Mouse (Mus musculus) retina, adult 2 months (tissue): ENCODE results near the gene Vegfb.
"Not testable (repeated sequence)": the region's sequence is repeated elsewhere in the genome, so short reads cannot be mapped to it uniquely, and the experiment has no call there.

Experiments
- DNase-seq: peaks from one replicate; pipeline ENCODE4 v3.0.0-alpha.2; 2012; ENCODE audit warnings: low read depth, low spot score

The Vegfb gene

DNA sequence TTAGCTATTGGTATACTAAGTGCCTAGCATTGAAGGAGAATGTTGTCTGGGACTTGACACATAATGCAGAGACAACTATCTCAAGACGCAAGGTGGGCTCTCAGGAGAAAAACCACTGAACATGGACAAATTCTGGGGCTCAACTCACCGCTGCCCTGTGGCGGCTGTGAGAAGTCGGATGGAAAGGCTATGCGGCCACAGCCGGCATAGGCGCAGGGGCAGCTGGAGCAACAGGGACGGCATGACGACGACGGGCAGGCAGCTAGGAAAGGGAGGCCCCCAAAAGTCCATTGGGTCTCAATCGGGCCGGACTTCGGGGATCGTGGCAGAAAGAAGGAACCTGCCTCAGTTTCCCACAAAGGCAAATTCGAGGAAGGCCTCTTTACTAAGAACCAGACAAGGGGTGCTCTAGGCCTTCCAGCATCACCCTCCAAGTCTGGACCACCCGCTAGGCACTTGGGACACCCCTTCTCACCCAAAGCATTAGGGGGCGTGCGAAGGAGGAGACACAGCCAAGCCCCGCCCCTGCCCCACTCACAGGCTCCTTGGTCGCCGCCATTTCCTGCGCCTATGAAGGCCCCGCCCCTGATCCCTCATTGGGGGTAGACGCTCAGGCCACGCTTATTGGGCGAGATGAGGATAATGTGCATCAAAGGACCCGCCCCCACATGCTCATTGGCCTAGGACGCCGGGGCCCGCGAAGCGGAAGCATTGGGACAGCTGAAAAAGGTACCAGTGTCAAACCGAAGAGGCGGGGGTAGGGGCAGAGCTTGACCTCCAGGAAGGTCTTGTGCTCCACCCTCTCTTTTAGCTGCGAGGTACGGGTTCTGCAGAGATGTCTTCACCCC is 4.8 kb upstream of the Vegfb start, which contains the start of gene Dnajc4:
Gene Dnajc4 (minus strand): TSS at position 562 of the 848 bp plus-strand sequence.
- peak; percentile 83 for DNase-seq

DNA sequence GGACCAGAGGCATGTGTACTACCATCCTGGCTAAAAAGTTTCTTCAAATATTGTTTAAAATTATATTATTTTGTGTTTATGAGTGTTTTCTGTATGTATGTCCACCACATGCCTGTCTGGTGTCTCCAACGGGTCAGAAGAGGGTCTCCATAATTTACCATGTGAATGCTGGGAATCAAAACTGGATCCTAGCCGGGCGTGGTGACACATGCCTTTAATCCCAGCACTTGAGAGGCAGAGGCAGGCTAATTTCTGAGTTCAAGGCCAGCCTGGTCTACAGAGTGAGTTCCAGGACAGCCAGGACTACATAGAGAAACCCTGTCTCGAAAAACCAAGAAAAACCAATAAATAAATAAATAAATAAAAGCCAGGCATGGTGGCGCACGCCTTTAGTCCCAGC is 3.7 kb upstream of the Vegfb start:
- not testable (repeated sequence) for DNase-seq

DNA sequence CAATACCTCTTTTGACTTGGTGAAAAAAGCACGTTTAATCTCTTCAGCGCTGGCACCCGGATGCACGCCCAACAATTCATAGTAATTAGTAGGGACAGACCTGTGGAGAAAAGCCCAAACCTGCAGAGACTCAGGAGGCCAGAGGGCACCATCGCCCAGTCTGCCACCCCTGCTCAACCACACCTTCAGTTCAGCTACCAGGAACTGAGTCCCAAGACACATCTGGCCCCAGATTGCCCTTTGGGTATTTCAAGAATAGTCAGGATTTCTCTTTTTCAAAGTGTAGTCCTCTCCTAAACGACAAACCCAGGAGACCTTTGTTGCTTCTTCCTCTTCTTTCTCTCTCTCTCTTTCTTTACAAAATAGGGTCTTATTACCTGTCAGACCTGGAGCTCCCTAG is 3.3 kb upstream of the Vegfb start:
- no peak for DNase-seq

DNA sequence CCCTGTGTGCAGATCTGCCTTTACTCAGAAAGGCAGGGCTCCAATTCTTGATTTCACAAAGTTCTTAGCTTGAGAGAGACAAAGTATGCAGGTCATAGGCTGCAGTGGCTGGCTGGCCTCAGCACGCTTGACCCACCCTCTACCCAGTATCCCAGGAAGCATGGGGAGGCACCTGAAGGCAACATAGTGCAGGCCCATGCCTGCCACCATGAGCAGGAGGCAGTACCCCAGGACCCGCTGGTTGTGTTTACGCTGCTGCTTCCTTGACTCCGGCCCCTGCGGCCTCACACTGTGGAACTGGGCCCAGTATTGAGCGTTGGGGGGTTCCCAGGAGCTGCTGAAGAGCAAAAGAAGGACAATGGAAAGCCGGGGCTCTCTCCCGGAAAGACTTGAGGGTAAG is 1.8 kb upstream of the Vegfb start:
- DNase-seq, result no peak

DNA sequence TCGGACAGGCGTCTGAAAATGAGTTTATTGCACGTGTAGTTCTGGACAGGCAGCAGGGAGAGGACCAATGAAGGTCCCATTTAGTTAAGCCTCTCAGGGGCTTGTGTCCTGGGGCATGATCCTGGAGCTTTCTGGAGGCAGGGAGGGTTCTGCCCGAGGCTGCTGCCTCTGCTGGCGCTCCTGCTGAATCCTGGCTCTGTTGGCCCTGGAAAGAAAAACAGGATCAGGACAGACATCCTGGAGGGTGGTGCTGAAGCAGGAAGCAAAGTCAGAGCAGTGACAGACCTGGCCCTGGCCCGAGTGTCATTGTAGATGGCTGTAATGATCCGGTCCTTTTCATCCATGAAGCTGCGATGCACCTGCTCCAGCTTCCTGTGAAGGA is 444 bp upstream of the Vegfb start:
- no peak for DNase-seq

DNA sequence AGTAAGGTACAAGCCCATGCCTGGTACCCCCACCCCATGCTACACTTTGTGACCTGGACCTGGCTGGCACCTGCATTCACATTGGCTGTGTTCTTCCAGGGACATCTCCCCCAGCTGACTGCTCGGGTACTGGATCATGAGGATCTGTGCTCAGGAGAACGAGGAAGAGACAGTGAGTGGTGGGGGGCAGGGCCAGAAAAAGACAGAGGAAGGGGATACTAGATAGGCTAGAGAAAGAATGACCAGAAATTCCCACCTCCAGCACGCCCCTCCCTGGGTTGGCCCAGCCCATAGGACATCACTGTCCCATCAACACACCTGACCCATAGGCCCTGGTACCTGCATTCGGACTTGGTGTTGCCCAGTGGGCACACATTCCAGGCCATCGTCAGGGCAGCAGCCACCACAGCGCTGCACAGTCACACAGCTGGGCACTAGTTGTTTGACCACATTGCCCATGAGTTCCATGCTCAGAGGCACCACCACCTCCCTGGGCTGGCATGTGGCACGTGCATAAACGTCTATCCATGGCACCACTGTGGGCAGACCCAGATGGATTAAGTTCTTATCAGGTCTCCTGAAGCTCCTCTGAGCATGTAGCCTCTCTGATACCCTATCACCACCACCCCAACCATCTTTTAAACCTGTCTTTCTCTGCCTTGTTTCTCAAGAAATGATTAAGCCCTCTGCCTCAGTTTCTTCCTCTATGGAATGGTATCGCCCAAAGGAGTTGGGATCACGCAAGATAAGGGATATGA is 1.3 kb downstream of the Vegfb start:
- DNase-seq, result no peak

DNA sequence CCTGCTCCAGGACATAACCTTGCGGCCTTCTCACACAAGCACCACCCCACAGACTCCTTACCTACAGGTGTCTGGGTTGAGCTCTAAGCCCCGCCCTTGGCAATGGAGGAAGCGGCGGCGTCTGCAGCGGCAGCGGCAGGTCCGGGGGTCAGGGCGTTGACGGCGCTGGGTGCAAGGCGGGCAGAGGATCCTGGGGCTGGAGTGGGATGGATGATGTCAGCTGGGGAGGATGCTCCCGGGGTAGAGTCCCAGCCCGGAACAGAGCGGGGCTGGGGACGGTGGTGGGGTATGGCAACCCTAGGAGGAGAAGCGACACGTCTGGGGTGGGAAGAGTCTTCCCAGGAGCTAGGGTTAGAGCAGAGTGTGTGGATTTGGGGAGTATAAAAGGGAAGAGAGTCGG is 2.2 kb downstream of the Vegfb start:
- DNase-seq, result no peak

DNA sequence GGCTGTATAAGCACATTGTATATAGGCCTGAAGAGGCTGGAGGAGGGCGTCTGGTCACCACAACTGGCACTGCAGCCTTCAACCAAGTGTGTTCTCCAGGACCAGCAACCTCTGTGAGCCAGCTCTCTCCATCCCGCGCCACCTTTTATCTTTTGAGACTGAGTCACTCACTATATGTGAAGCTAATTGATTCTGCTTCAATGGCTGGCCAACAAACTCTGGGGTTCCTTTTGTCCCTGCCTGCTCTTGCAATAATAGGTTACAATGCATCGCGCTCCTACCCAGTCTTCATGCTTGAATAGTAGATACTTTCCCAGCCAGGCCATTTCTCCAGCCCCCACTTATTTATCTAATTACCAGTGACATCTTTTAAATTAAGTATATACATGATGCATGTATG is 3.8 kb downstream of the Vegfb start:
- no peak for DNase-seq

DNA sequence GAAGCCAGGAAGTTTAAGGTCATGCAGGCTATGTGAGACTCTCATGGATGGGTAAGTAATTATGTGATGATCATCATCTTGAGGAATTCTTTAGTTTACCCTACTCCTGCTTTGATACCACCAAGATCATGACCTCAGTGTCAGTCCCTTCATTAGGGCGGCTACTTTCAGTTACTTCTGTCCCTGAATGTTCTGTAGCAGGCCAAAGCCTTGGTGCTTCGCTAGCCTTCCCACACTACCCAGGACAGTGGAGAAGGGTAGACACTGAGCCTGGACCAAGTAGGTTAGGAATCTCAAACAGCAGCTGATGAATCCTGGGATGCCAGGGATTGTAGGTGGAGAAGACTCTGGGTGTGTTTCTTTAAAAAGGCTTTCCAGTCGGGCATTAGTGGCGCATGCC is 6.0 kb downstream of the Vegfb start:
- DNase-seq, result no peak

DNA sequence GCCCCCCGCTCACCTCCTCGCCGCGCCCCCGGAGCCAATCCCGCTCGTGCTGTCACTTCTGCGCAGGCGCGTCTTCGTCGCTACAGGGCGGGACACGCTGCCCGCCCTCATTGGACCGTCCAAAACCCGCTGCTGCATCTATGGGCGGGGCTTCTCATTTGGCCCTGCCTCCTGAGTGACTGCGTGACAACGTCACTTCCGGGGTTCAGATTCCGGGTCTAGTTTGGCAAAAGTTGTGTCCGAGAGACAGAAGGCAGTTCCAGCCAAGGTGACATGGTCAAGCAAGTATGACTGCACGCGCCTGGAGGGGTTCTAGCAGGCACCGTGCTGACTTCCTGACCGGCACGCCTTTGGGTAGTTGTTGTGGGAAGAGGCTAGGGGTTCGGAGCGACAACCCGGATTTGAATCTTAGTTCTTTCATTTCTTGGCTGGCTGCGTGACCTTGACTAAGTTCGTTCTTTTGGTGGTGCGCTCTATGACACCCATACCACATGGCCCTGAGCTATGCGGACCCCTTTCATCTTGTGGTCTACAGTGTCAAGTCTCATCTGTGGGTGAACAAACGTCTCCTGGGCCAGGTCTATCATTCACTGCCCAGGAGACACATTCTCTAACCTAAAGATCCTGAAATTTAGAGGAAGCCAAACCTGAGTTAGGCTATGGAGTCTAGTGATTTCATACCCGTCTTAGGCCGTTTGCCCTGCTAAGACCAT is 6.9 kb downstream of the Vegfb start, which contains the start of gene Fkbp2:
Gene Fkbp2 (minus strand): TSS at position 121 of the 713 bp plus-strand sequence.
- DNase-seq, result peak; percentile 98

DNA sequence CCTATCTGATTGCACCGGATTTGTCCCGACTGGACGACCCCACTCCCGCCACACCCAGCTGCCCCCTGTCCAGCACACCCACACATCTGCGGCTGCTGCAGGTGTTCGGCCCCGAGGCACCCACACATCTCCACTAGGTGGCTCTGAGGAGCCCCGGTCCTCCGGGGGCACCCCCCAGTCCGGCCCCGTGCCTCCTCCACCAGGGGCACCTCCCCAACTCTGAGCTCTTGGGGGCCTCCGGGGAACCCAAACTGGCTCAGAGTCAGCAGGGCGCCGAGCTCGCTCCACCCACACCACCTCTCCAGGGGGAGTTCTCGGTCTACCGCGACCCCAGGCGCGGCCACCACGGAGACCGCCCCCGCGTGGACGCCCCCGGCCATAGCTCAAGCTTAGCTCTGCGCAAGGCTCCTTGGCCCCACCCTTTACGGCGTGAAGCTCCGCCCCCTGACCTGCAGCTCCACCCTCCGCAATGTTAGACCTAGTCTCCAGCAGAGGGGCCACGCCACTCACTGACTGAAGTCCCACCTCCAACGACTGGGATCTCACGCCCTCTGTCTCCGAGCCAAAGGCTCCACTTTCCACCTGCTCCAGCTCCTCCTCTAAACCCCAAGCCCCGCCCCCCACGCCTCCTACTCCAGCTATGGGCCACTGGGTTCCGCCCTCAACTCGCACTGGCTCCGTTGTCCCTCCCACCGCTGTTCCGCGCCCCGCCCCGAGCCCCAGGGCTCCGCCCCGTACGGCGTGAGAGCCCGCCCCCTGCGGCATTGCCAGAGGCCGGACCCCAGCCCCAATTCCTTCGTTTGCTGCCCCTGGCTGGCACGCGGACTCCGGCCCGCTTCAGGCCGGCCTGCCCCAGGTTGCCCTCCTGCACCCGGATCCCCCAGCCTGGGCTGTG is 7.7 kb downstream of the Vegfb start:
- DNase-seq, result peak; percentile 97

DNA sequence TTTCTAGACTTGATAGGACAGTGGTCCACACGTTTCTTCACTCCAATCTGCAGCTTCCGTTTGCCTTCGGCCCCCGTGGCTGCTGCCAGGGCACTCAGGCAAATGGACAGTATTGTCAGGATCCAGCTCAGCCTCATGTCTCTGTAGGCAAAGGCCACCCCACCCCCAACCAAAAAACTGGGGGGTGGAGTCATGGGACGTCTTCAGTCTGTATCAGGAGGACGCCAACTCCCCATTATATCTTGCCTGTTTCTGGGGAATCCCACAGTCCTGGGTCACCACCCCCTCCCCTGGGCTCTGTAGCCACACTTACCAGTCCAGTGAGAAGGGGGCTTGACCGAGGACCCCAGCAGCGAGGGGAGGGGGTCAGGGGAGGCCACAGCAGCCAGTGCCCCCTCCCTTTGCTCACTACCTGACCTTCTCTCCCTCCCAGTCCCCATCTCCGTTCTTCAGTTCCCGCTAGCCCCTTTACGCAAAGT is 8.4 kb downstream of the Vegfb start:
- DNase-seq, result no peak

DNA sequence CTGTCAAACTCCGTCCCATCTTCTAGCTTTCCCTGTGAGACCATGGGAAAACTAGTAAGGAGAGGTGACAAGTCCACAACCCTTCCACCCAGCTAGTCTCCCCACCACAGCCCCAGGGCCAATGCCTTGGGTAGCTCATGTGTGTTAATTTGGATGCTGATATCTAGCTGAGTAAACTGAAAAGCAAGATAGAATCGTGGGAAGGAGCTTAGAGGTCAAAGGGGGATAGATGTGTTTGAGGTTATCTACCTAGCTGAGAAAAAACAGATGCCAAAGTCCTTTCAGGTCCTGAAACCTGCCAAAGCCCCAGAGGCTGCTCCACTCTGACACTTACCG is 8.8 kb downstream of the Vegfb start:
- no peak for DNase-seq

DNA sequence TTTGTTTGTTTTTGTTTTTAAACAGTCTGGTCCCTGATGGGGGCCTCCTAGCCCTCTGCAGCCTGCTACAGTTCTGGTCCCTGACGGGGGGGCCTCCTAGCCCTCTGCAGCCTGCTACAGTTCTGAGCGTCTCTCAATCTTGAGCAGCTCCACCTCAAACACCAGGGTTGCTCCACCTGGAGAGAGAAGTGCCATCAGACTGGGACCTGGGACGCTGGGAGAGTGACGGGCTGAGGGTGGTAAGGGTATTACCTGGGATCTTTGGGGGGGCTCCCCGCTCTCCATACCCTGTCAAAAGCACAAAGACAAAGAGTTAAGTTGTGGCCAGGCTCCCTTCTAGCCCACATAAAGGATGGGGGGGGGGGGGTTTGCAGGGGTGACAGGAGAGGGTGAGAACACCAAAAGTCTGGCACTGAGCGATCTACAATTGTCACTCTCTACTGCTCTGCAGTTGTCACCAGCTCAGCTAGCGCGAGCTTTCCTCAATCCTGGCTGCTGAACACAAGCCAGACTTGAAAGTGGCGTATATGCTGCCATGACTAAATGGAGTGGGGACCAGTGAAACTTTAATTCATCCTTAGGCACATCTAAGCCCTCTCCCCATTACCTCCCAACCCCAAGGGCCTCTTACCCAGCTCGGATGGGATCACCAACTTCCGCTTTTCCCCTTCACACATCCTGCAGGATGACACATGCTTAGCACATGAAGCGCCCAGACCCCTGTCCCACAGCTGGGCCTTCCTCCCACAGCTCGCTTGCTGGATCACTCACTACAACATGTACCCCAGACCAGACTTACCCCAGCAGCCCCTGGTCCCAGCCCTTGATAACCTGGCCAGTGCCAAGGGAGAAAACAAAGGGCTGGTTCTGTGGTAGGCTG is 9.5 kb downstream of the Vegfb start:
- no peak for DNase-seq

DNA sequence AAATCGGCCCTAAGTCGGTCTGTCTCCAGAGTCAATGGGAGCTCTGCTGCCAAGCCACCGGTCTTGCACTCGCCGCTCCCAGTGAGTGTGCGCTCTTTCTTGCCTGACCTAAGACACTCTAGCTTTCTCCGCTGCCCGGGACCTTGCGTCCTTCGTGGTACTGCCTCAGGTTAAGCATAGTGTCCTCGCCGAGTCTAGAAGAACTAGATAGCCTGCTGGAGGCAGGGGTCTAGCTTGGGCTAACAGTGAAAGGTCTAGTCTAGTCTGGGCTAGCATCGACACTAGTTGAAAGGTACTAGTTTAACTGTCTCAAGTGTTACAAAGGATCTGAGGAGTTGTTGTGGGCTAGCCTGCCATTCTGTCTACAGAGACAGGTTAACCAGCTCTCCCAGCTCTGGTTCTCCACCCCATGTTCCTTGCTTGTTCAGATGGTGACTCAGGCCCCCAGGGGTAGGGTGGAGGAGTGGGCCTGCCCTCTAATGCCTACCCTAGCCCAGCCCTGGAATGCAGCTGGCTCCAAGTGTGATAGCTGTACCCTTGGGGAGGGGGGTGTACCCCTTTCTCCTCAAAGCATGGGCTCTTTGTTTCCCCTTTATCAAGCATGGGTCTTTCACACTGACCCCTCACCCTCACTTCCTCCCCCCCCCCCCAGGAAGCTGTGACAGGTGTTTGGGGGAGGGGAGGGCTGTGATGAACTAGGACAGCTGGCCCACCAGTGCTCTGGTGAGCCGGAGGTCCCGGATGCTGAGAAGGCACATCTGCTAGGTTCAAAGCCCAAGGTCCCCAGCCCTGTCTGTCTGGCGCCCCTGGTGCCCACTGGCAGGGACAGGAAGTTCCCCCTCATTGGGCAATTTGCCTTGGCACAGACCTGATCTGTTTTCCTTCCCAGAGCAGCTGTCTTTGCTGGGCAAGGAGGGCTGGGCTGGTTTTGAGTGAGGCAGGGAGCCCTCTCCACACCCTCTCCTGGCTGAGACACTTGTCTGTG is 11.6 kb downstream of the Vegfb start, which contains the start of gene Plcb3:
Gene Plcb3 (minus strand): TSS at position 934 of the 985 bp plus-strand sequence.
- no peak for DNase-seq

DNA sequence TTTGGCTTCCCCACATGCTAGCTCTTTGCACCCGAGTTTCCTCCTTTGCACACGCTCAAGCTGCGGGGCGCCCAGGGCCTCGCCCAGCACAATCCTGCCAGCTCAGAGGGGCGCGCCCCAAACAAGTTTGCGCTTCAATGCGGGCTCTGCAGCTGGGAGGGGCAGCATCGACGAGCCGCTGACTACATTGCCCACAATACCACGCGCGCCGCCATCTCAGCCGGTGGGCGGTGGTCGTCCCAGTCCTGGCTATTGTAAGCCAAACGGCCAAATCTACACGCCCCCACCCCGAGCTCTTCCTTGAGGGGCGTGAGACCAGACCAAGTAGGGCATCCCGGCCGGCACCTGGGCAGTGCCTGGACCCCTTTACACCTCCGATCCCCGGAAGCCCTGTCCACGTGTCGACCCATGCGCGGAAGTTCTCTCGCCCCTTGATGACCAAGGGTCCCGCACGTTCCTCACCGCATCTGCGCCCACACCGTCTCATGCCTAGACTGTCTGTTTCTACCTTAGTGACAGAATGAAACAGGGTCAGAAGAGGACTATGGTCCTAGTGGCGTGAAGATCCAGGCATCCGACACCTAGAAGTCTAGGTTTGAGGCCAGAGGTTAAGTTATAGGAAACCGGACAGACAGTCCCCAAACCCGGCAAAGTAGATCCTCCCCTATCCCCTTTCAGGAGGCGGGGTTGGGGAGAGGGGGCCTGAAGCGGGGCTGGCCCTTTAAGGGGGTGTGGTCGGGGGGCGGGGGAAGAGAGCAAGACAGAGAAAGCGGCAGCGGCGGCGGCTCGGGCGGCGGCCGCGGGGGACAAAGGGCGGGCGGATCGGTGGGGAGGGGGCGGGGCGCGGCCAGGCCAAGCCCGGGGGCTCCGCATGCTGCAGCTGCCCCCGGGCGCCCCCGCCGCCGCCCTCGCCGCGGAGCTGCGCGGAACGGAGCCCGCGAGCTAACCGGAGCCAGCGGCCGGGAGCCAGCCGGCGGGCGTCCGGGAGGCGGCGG is 12.9 kb downstream of the Vegfb start, which contains the start of gene Ppp1r14b:
Gene Ppp1r14b (plus strand): TSS at position 758 of the 995 bp plus-strand sequence.
- DNase-seq, result no peak

DNA sequence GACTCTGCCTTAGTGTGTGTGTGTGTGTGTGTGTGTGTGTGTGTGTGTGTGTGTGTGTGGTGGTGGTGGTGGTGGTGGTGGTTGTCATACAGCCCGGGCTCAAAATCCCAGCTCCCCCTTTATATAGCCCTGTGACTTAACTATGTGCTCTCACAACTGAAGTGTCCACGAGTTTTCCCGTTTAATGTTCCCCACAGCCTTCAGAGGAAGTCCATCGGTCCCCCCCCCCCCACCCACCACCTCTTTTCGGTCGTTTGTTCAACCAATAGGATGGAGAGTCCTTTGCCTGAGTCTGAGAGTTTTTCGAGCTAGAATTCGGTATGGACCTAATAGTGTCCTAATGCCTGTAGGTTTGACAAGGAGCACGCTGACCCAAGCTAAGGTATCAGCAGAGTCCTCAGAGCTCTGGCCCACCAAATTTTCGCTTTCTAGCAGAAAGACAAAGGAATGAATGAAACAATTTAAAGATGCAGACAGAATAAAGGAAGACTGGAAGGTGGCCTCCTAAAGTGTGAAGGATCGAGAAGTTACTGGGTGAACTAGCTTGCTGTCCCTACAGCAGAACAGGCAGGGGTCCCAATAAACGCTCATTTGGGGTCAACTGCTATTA is 13.8 kb downstream of the Vegfb start:
- no peak for DNase-seq
